Mouse (Mus musculus): ENCODE measurements at regions not wholly inside any gene's neighbourhood (a gene's known extent, or its start where the extent isn't known, plus 50 kb on each side); places are given as distances from the start of the nearest gene placed in this dataset.
A peak's percentile ranks its signal among the peaks of the same experiment; 100 is the strongest.

- Histone ChIP-seq H3K27ac (ENCODE audit: low read depth, low read length) (no peak overlapping the region), H3K36me3 (ENCODE audit: control insufficient read depth, insufficient read depth, low read length) (no peaks in the 10 kb centered on the region), H3K27me3 (ENCODE audit: control insufficient read depth, insufficient read depth, low read length) (no peaks in the 10 kb centered on the region), H3K4me1 (ENCODE audit: control insufficient read depth, insufficient read depth, low read length) (peaks cover 16% of the 10 kb centered on the region; the same call in 1 of the 2 replicates), H3K4me3 (ENCODE audit: low read length) (no peak overlapping the region), H3K4me2 (replicated peaks; ENCODE audit: low read depth, low read length) (no peak overlapping the region), H3K9ac (ENCODE audit: low read depth, low read length) (no peak overlapping the region), H3K9me3 (ENCODE audit: control insufficient read depth, low read length) (no peaks in the 10 kb centered on the region)
- 0 out of 2 replicates have a peak, but pooled peaks have one; percentile 54 for ATAC-seq (ENCODE audit: low FRiP score, low TSS enrichment)
- 72% methylated on average over 1 of the region's 1 CpGs for WGBS
Measured at GRCm38 (mm10) chr13:28732475-28732874, 221.0 kb downstream of the Sox4 start.

- H3K9me3 ChIP-seq (ENCODE audit: control insufficient read depth, low read length) = no peaks in the 10 kb centered on the region
- H3K9ac ChIP-seq (ENCODE audit: low read depth, low read length) = no peak overlapping the region
- H3K27me3 ChIP-seq (ENCODE audit: control insufficient read depth, insufficient read depth, low read length) = no peaks in the 10 kb centered on the region
- 63% methylated on average over 3 of the region's 3 CpGs for WGBS
- H3K36me3 ChIP-seq (ENCODE audit: control insufficient read depth, insufficient read depth, low read length) = no peaks in the 10 kb centered on the region
- no peak overlapping the region for H3K4me3 ChIP-seq (ENCODE audit: low read length)
- H3K4me2 ChIP-seq (replicated peaks; ENCODE audit: low read depth, low read length) = no peak overlapping the region
- H3K27ac ChIP-seq (ENCODE audit: low read depth, low read length) = peak overlapping the region; percentile 34; the same call in 1 of the 2 replicates
- peak; percentile 39; the same call in 1 of the 2 replicates for ATAC-seq (ENCODE audit: low FRiP score, low TSS enrichment)
- H3K4me1 ChIP-seq (ENCODE audit: control insufficient read depth, insufficient read depth, low read length) = peaks cover 13% of the 10 kb centered on the region; the same call in 1 of the 2 replicates
Measured at GRCm38 (mm10) chr13:28732036-28732435, 221.5 kb downstream of the Sox4 start.

DNA sequence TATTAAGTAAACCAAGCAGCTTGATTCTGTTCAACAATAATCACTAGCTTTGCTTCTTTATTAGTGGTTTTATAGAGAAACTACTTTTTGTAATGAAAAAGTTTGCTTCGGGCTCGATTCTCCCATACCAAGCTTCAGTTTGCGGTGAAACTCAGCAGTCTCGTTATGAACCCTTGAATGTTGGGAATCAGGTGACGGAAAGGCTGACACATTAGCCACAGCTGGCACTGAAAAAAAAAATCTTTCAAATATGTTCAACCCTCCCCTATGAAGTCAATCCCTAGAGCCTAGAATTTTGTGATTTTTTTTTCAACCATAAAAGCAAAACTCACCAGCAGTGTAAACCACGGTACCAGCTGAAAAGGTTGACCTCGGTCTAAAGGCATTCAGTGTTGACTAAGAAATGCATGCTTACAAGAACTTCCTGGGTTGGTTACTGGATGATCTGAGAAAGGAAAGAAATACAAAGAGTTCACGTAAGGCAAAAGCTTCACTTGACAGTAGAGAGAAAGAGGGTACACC, 223.4 kb downstream of the Sox4 start:
- peaks cover 8% of the 10 kb centered on the region; the same call in 1 of the 2 replicates for H3K4me1 ChIP-seq (ENCODE audit: control insufficient read depth, insufficient read depth, low read length)
- H3K27ac ChIP-seq (ENCODE audit: low read depth, low read length) = no peak overlapping the region
- 87% methylated on average over 8 of the region's 8 CpGs for WGBS
- H3K9ac ChIP-seq (ENCODE audit: low read depth, low read length) = no peak overlapping the region
- H3K27me3 ChIP-seq (ENCODE audit: control insufficient read depth, insufficient read depth, low read length) = no peaks in the 10 kb centered on the region
- no peaks in the 10 kb centered on the region for H3K9me3 ChIP-seq (ENCODE audit: control insufficient read depth, low read length)
- no peak for ATAC-seq (ENCODE audit: low FRiP score, low TSS enrichment)
- no peak overlapping the region for H3K4me2 ChIP-seq (replicated peaks; ENCODE audit: low read depth, low read length)
- H3K4me3 ChIP-seq (ENCODE audit: low read length) = no peak overlapping the region
- no peaks in the 10 kb centered on the region for H3K36me3 ChIP-seq (ENCODE audit: control insufficient read depth, insufficient read depth, low read length)

- no peak overlapping the region for H3K4me2 ChIP-seq (replicated peaks; ENCODE audit: low read depth, low read length)
- 91% methylated on average over 5 of the region's 5 CpGs for WGBS
- H3K36me3 ChIP-seq (ENCODE audit: control insufficient read depth, insufficient read depth, low read length) = no peaks in the 10 kb centered on the region
- H3K9me3 ChIP-seq (ENCODE audit: control insufficient read depth, low read length) = no peaks in the 10 kb centered on the region
- H3K4me1 ChIP-seq (ENCODE audit: control insufficient read depth, insufficient read depth, low read length) = peaks cover 8% of the 10 kb centered on the region; the same call in 1 of the 2 replicates
- no peak for ATAC-seq (ENCODE audit: low FRiP score, low TSS enrichment)
- H3K4me3 ChIP-seq (ENCODE audit: low read length) = no peak overlapping the region
- H3K27ac ChIP-seq (ENCODE audit: low read depth, low read length) = no peak overlapping the region
- H3K9ac ChIP-seq (ENCODE audit: low read depth, low read length) = no peak overlapping the region
- H3K27me3 ChIP-seq (ENCODE audit: control insufficient read depth, insufficient read depth, low read length) = no peaks in the 10 kb centered on the region
Measured at GRCm38 (mm10) chr13:28728768-28729167, 224.7 kb downstream of the Sox4 start.

GRCm38 (mm10) chr13:28724300-28724699, 229.2 kb downstream of the Sox4 start:
- WGBS = 72% methylated on average over 3 of the region's 3 CpGs
- H3K9me3 ChIP-seq (ENCODE audit: control insufficient read depth, low read length) = no peaks in the 10 kb centered on the region
- H3K4me3 ChIP-seq (ENCODE audit: low read length) = no peak overlapping the region
- ATAC-seq (ENCODE audit: low FRiP score, low TSS enrichment) = no peak
- no peak overlapping the region for H3K4me2 ChIP-seq (replicated peaks; ENCODE audit: low read depth, low read length)
- H3K9ac ChIP-seq (ENCODE audit: low read depth, low read length) = no peak overlapping the region
- no peaks in the 10 kb centered on the region for H3K27me3 ChIP-seq (ENCODE audit: control insufficient read depth, insufficient read depth, low read length)
- peaks cover 14% of the 10 kb centered on the region; the same call in 1 of the 2 replicates for H3K4me1 ChIP-seq (ENCODE audit: control insufficient read depth, insufficient read depth, low read length)
- no peak overlapping the region for H3K27ac ChIP-seq (ENCODE audit: low read depth, low read length)
- no peaks in the 10 kb centered on the region for H3K36me3 ChIP-seq (ENCODE audit: control insufficient read depth, insufficient read depth, low read length)

DNA sequence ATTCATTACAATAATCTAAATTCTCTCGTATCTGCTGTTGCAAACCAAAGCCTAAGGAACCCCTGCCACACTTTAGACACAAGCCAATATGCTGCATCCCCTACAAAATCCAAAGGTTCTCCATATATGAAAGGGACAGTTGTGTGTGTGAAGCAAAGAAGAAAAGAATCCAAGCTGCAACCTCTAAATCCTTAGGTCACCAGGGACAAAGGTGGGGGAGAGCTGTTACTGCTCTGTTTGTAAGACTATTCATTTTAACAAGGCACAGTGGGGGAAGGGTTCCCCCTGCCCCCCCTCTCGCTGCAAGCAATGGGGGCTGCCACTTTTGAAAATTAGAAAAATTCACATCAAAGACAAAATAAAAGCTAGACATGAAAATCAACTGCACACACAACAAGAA, 231.4 kb downstream of the Sox4 start:
- no peak overlapping the region for H3K9ac ChIP-seq (ENCODE audit: low read depth, low read length)
- no peaks in the 10 kb centered on the region for H3K27me3 ChIP-seq (ENCODE audit: control insufficient read depth, insufficient read depth, low read length)
- H3K27ac ChIP-seq (ENCODE audit: low read depth, low read length) = no peak overlapping the region
- ATAC-seq (ENCODE audit: low FRiP score, low TSS enrichment) = no peak
- no peak overlapping the region for H3K4me2 ChIP-seq (replicated peaks; ENCODE audit: low read depth, low read length)
- H3K9me3 ChIP-seq (ENCODE audit: control insufficient read depth, low read length) = no peaks in the 10 kb centered on the region
- no peaks in the 10 kb centered on the region for H3K36me3 ChIP-seq (ENCODE audit: control insufficient read depth, insufficient read depth, low read length)
- WGBS = 81% methylated on average over 2 of the region's 2 CpGs
- H3K4me1 ChIP-seq (ENCODE audit: control insufficient read depth, insufficient read depth, low read length) = peaks cover 28% of the 10 kb centered on the region; the same call in 1 of the 2 replicates
- no peak overlapping the region for H3K4me3 ChIP-seq (ENCODE audit: low read length)

DNA sequence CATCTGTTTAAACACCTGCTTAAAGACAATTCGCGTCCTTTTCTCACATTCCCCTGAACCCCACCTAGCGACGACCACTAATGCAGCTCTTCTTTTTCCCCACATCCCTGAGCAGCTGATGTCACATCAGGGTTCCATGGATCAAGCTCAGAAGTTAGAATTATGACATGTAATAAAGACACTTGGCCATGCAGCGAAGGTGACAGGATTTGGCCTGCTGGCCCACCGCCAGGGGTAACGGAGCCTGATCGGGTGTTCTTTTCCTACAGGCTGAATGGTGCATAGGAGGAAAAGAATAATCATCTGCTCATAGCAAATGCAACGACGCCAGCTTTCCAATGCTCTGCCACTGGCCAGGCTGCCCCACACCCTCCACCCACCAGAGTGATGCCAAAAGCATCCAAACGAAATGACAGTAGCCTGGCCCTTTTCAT, 231.9 kb downstream of the Sox4 start:
- Histone ChIP-seq H3K4me3 (ENCODE audit: low read length) (no peak overlapping the region), H3K27ac (ENCODE audit: low read depth, low read length) (no peak overlapping the region), H3K27me3 (ENCODE audit: control insufficient read depth, insufficient read depth, low read length) (no peaks in the 10 kb centered on the region), H3K9ac (ENCODE audit: low read depth, low read length) (no peak overlapping the region), H3K36me3 (ENCODE audit: control insufficient read depth, insufficient read depth, low read length) (no peaks in the 10 kb centered on the region), H3K9me3 (ENCODE audit: control insufficient read depth, low read length) (no peaks in the 10 kb centered on the region), H3K4me2 (replicated peaks; ENCODE audit: low read depth, low read length) (no peak overlapping the region), H3K4me1 (ENCODE audit: control insufficient read depth, insufficient read depth, low read length) (peaks cover 29% of the 10 kb centered on the region; the same call in 1 of the 2 replicates)
- ATAC-seq (ENCODE audit: low FRiP score, low TSS enrichment) = no peak
- 70% methylated on average over 11 of the region's 11 CpGs for WGBS

DNA sequence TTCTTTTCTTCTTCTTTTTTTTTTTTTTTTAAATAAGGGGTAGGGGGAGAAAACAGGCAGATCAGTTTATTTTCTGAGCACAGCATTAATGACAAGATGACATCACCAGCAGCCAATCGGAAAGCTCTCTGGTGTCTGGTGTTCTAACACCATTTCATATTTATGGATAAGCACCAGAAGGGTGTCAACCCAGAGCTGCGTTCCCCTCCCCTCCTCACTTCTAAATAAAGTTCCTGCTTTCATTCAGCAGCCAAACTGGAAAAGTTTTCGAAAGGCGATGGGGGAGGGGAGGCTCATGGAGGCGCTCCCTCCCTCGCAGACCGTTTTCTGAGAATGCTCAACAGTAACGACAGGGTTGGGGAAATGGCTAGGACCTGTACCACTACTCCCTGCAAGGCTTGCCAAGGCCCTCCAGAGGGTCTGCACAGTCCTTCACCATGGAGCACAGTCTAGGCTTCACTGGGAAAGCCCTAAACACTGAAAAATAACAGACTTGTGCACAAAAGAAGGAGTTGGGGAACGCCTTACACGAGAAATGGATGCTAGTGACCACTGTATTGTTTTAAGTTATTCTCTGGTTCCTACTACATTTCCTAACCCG, 232.8 kb downstream of the Sox4 start:
- Histone ChIP-seq H3K4me1 (ENCODE audit: control insufficient read depth, insufficient read depth, low read length) (peaks cover 29% of the 10 kb centered on the region; the same call in 1 of the 2 replicates), H3K36me3 (ENCODE audit: control insufficient read depth, insufficient read depth, low read length) (no peaks in the 10 kb centered on the region), H3K9ac (ENCODE audit: low read depth, low read length) (no peak overlapping the region), H3K9me3 (ENCODE audit: control insufficient read depth, low read length) (no peaks in the 10 kb centered on the region), H3K27ac (ENCODE audit: low read depth, low read length) (no peak overlapping the region), H3K4me3 (ENCODE audit: low read length) (no peak overlapping the region), H3K4me2 (replicated peaks; ENCODE audit: low read depth, low read length) (no peak overlapping the region), H3K27me3 (ENCODE audit: control insufficient read depth, insufficient read depth, low read length) (no peaks in the 10 kb centered on the region)
- no peak for ATAC-seq (ENCODE audit: low FRiP score, low TSS enrichment)
- WGBS = 51% methylated on average over 11 of the region's 11 CpGs

DNA sequence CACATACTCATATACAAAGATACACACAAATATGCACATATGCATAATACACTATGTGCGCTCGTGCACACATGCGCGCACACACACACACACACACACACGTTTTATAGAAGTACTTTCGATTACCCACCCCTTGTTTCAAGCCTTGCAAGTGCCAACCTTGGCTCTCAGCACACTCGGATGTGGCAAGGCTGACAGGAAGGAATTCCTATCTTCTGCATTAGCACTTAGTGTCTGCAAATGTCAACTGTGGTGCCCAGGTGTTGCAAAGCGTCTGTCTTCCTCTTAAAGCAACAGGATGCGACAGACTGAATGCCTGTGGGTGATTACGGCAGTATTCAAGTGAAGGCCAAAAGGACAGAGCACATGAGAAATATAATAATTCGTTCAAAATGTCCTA, 233.3 kb downstream of the Sox4 start:
- WGBS = 77% methylated on average over 11 of the region's 11 CpGs
- ATAC-seq (ENCODE audit: low FRiP score, low TSS enrichment) = no peak
- Histone ChIP-seq H3K9me3 (ENCODE audit: control insufficient read depth, low read length) (no peaks in the 10 kb centered on the region), H3K4me2 (replicated peaks; ENCODE audit: low read depth, low read length) (no peak overlapping the region), H3K27ac (ENCODE audit: low read depth, low read length) (no peak overlapping the region), H3K27me3 (ENCODE audit: control insufficient read depth, insufficient read depth, low read length) (no peaks in the 10 kb centered on the region), H3K36me3 (ENCODE audit: control insufficient read depth, insufficient read depth, low read length) (no peaks in the 10 kb centered on the region), H3K9ac (ENCODE audit: low read depth, low read length) (no peak overlapping the region), H3K4me3 (ENCODE audit: low read length) (no peak overlapping the region), H3K4me1 (ENCODE audit: control insufficient read depth, insufficient read depth, low read length) (peaks cover 29% of the 10 kb centered on the region; the same call in 1 of the 2 replicates)
